Mouse (Mus musculus) common myeloid progenitor, adult 5-6 weeks (primary cell): ENCODE measurements around the gene Prdm16. TPM values are rescaled to one million over a fixed set of nuclear protein-coding genes. Genes with fewer than 3 reads are reported as not detected.

ENCODE experiments used
- ATAC-seq: replicated peaks from 2 replicates; pipeline ENCODE4 v1.8.0; 2016; ENCODE audit warnings: low read depth, mild to moderate bottlenecking, moderate TSS enrichment, inconsistent platforms; ENCODE audit not compliant: poor library complexity, severe bottlenecking
- total RNA-seq: library from RNA; stranded (forward); fragments of 200-1000, 187-1606 nt; gene quantifications from 2 replicates; pipeline ENCODE4 v1.2.3, GENCODE M21; 2017

Gene Prdm16
- total RNA-seq, 1 experiment from 2014 or later, result 1.7 TPM

- ATAC-seq, result no peak
These were observed 323.6 kb downstream of the Prdm16 start for GRCm38 (mm10) chr4:154312935-154313621.

GRCm38 (mm10) chr4:154312143-154312812 lies 324.4 kb downstream of the Prdm16 start:
- no peak for ATAC-seq

GRCm38 (mm10) chr4:154310576-154311262 lies 326.0 kb downstream of the Prdm16 start:
- ATAC-seq, result no peak

GRCm38 (mm10) chr4:154309131-154309530 lies 327.5 kb downstream of the Prdm16 start:
- ATAC-seq, result no peak

GRCm38 (mm10) chr4:154301466-154301881 lies 335.2 kb downstream of the Prdm16 start, which contains the start of gene Arhgef16:
TSS of gene Arhgef16 (minus strand) at chr4:154301676.
- peak; percentile 86 for ATAC-seq

GRCm38 (mm10) chr4:154299541-154300271 lies 337.0 kb downstream of the Prdm16 start:
- peak; percentile 21; the same call in 1 of the 2 replicates for ATAC-seq

GRCm38 (mm10) chr4:154297761-154298160 lies 338.9 kb downstream of the Prdm16 start:
- 0 out of 2 replicates have a peak, but pooled peaks have one; percentile 10 for ATAC-seq

GRCm38 (mm10) chr4:154294262-154294731 lies 342.4 kb downstream of the Prdm16 start:
- ATAC-seq, result no peak

GRCm38 (mm10) chr4:154293735-154294201 lies 342.9 kb downstream of the Prdm16 start:
- ATAC-seq, result no peak

GRCm38 (mm10) chr4:154283671-154284070 lies 353.0 kb downstream of the Prdm16 start:
- no peak for ATAC-seq

- ATAC-seq, result no peak
These were observed 357.2 kb downstream of the Prdm16 start for GRCm38 (mm10) chr4:154279481-154279880.

GRCm38 (mm10) chr4:154273000-154273399 lies 363.7 kb downstream of the Prdm16 start:
- ATAC-seq, result peak; percentile 84

GRCm38 (mm10) chr4:154269520-154269919 lies 367.2 kb downstream of the Prdm16 start:
- ATAC-seq, result no peak

- ATAC-seq, result no peak
These were observed 369.2 kb downstream of the Prdm16 start for GRCm38 (mm10) chr4:154267511-154267910.

Other genes starting within 250 kb of the Prdm16 start
- gene Actrt2, start 31.0 kb upstream of the Prdm16 start, total RNA-seq, result not detected in 2 replicates
- gene Ttc34, start 200.6 kb upstream of the Prdm16 start, total RNA-seq, result not detected in 2 replicates
- gene Mmel1, start 232.7 kb upstream of the Prdm16 start, total RNA-seq, result not detected in 2 replicates